Comparison of ENCODE assay signal across 19 mouse cellular contexts in genomic region chr1:136061790-136062141, GRCm38 (mm10). TPM values are rescaled to one million over a fixed set of nuclear protein-coding genes. Genes with fewer than 3 reads are reported as not detected.
DNase-seq lines count a peak whose midpoint lies in the region; ATAC-seq and TF ChIP-seq lines count a peak whose summit lies in the region.
"Had no signal": no experiment of that assay in that cellular context is flagged by ENCODE, and none has a peak within 500 bp of the region (broad histone marks: within the 10 kb centered on the region; RNA-seq: fewer than 3 reads in every experiment).

No protein-coding gene starts in this region.

- no peaks in the 10 kb centered on the region for H3K27me3 ChIP-seq in stomach, embryonic 14.5 days (ENCODE audit: control insufficient read depth, insufficient read depth, low read length)
- H3K27me3 ChIP-seq in stomach, postnatal 0 days (ENCODE audit: control insufficient read depth, insufficient read depth, low read length): no peaks in the 10 kb centered on the region
- no peaks in the 10 kb centered on the region for H3K27me3 ChIP-seq in hindbrain, embryonic 16.5 days (replicated peaks; ENCODE audit: control insufficient read depth, insufficient read depth, low read length)
- H3K27me3 ChIP-seq: limb, embryonic 15.5 days had no signal

- peak overlapping the region; percentile 94 for H3K27ac ChIP-seq in gastrocnemius, adult 2 months
- no peak overlapping the region for H3K27ac ChIP-seq in stomach, embryonic 14.5 days (ENCODE audit: low read length)
- no peak overlapping the region for H3K27ac ChIP-seq in stomach, postnatal 0 days (replicated peaks)
- no peak overlapping the region for H3K27ac ChIP-seq in hindbrain, embryonic 16.5 days (ENCODE audit: low read depth, low read length)
- H3K27ac ChIP-seq: heart, embryonic 15.5 days; limb, embryonic 15.5 days had no signal

- peak; percentile 11; the same call in 1 of the 2 replicates for ATAC-seq in stomach, embryonic 14.5 days (ENCODE audit: insufficient number of reproducible peaks, insufficient read depth, low FRiP score, low read depth)
- no peak for ATAC-seq in stomach, postnatal 0 days (ENCODE audit: low FRiP score, low TSS enrichment)
- peak; percentile 56 for ATAC-seq in hindbrain, embryonic 16.5 days

- H3K4me2 ChIP-seq in stomach, embryonic 14.5 days (replicated peaks; ENCODE audit: low read depth, low read length): no peak overlapping the region
- H3K4me2 ChIP-seq in stomach, postnatal 0 days (replicated peaks; ENCODE audit: low read depth): no peak overlapping the region
- no peak overlapping the region for H3K4me2 ChIP-seq in hindbrain, embryonic 16.5 days (ENCODE audit: low read length)
- H3K4me2 ChIP-seq: heart, embryonic 15.5 days; limb, embryonic 15.5 days had no signal

- DNase-seq in gastrocnemius, adult 2 months: no peak
- DNase-seq in gastrocnemius, adult 18-20 months (ENCODE audit: low spot score): no peak
- no peak for DNase-seq in stomach, postnatal 0 days (ENCODE audit: low spot score)
- no peak for DNase-seq in embryo, embryonic 9.5 days (ENCODE audit: extremely low spot score)
- DNase-seq in adrenal gland, postnatal 25 days: no peak

- intact Hi-C loops in gastrocnemius, adult 2 months (cut with DNase I): no loop called here

- H3K4me3 ChIP-seq in gastrocnemius, adult 2 months: peak overlapping the region; percentile 58
- H3K4me3 ChIP-seq in stomach, embryonic 14.5 days (ENCODE audit: low read depth, low read length): no peak overlapping the region
- no peak overlapping the region for H3K4me3 ChIP-seq in stomach, postnatal 0 days (ENCODE audit: low read depth, low read length)
- H3K4me3 ChIP-seq in hindbrain, embryonic 16.5 days (ENCODE audit: low read length): no peak overlapping the region
- H3K4me3 ChIP-seq: erythroblast, embryonic 14.5 days; heart, embryonic 15.5 days; limb, embryonic 15.5 days had no signal

- no peak for TF ChIP-seq CTCF in gastrocnemius, adult 2 months (IDR thresholded peaks at IDR 0.05)
- no peak for TF ChIP-seq CTCF in stomach, postnatal 0 days (IDR thresholded peaks at IDR 0.05; ENCODE audit: low read depth)

- WGBS in stomach, embryonic 14.5 days: 86% methylated on average over 7 of the region's 7 CpGs
- WGBS in stomach, postnatal 0 days: 77% methylated on average over 7 of the region's 7 CpGs
- WGBS in hindbrain, embryonic 16.5 days: 76% methylated on average over 7 of the region's 7 CpGs

- TF ChIP-seq EP300 in stomach, postnatal 0 days (optimal IDR thresholded peaks at IDR 0.05): no peak

- H3K36me3 ChIP-seq in stomach, embryonic 14.5 days (ENCODE audit: control insufficient read depth, insufficient read depth, low read length): no peaks in the 10 kb centered on the region
- H3K36me3 ChIP-seq in stomach, postnatal 0 days (ENCODE audit: control insufficient read depth, insufficient read depth, low read length): no peaks in the 10 kb centered on the region
- no peaks in the 10 kb centered on the region for H3K36me3 ChIP-seq in hindbrain, embryonic 16.5 days (ENCODE audit: control insufficient read depth, insufficient read depth, low read length)
- H3K36me3 ChIP-seq: heart, embryonic 15.5 days; limb, embryonic 15.5 days had no signal

- H3K4me1 ChIP-seq in stomach, embryonic 14.5 days (ENCODE audit: control insufficient read depth, insufficient read depth, low read length): no peaks in the 10 kb centered on the region
- no peaks in the 10 kb centered on the region for H3K4me1 ChIP-seq in stomach, postnatal 0 days (replicated peaks; ENCODE audit: control insufficient read depth, insufficient read depth)
- peaks cover 3% of the 10 kb centered on the region for H3K4me1 ChIP-seq in hindbrain, embryonic 16.5 days (ENCODE audit: control insufficient read depth, insufficient read depth, low read depth, low read length)
- H3K4me1 ChIP-seq: limb, embryonic 15.5 days had no signal

- H3K9me3 ChIP-seq in stomach, embryonic 14.5 days (ENCODE audit: control insufficient read depth, low read depth, low read length): no peaks in the 10 kb centered on the region
- no peaks in the 10 kb centered on the region for H3K9me3 ChIP-seq in stomach, postnatal 0 days (ENCODE audit: control insufficient read depth, low read length)
- no peaks in the 10 kb centered on the region for H3K9me3 ChIP-seq in hindbrain, embryonic 16.5 days (ENCODE audit: control insufficient read depth, low read length)
- H3K9me3 ChIP-seq: heart, embryonic 15.5 days; limb, embryonic 15.5 days had no signal

- no peak overlapping the region for H3K9ac ChIP-seq in stomach, embryonic 14.5 days (replicated peaks; ENCODE audit: low read depth, low read length)
- no peak overlapping the region for H3K9ac ChIP-seq in stomach, postnatal 0 days (ENCODE audit: low read length)
- H3K9ac ChIP-seq in hindbrain, embryonic 16.5 days (ENCODE audit: low read depth, low read length): no peak overlapping the region
- H3K9ac ChIP-seq: heart, embryonic 15.5 days; limb, embryonic 15.5 days had no signal

RNA-seq across cellular contexts. Expression of gene Cacna1s, which starts 9.2 kb away (rescaled TPM):
- 100 to 1,000 TPM; 779 to 840 TPM for total RNA-seq in gastrocnemius, adult 2 months (2021)
- 1,000 to 10,000 TPM in 1 of 2 experiments, 100 to 1,000 TPM in 1; 824 to 1,030 TPM for total RNA-seq in gastrocnemius, adult 18-20 months (2021)
- polyA plus RNA-seq in stomach, embryonic 14.5 days (2014; fragmentation: Nextera tagmentation; extraction: Ambion mirVana): not detected in 2 replicates
- 0.18 TPM in 1 of 2 replicates, not detected in the other for polyA plus RNA-seq in stomach, postnatal 0 days (2015; fragmentation: Nextera tagmentation; extraction: Ambion mirVana)
- 0.45 and 0.66 TPM in 2 replicates for polyA plus RNA-seq in hindbrain, embryonic 16.5 days (2015; fragmentation: Nextera tagmentation; extraction: Ambion mirVana)
- total RNA-seq in adrenal gland, postnatal 25 days (2021): 0.21 and 0.52 TPM in 2 replicates
- total RNA-seq: megakaryocyte-erythroid progenitor cell, adult 5-6 weeks had no signal
- polyA plus RNA-seq: erythroblast, embryonic 14.5 days had no signal

RNA-seq across cellular contexts. Expression of gene Ascl5, which starts 11.2 kb away (rescaled TPM):
- not detected for total RNA-seq in gastrocnemius, adult 2 months (2021)
- total RNA-seq in gastrocnemius, adult 18-20 months (2021): not detected
- 0.97 and 1.2 TPM in 2 replicates for polyA plus RNA-seq in stomach, embryonic 14.5 days (2014; fragmentation: Nextera tagmentation; extraction: Ambion mirVana)
- 0.18 TPM in 1 of 2 replicates, not detected in the other for polyA plus RNA-seq in stomach, postnatal 0 days (2015; fragmentation: Nextera tagmentation; extraction: Ambion mirVana)
- not detected in 2 replicates for polyA plus RNA-seq in hindbrain, embryonic 16.5 days (2015; fragmentation: Nextera tagmentation; extraction: Ambion mirVana)
- not detected in 2 replicates for total RNA-seq in adrenal gland, postnatal 25 days (2021)
- total RNA-seq: adrenal gland, postnatal 4 days; ES-E14; gastrocnemius, postnatal 10 days; heart, adult 18-20 months; hematopoietic stem cell, adult 5-6 weeks; megakaryocyte-erythroid progenitor cell, adult 5-6 weeks had no signal
- polyA plus RNA-seq: heart, embryonic 15.5 days; kidney, adult 2 months; limb, embryonic 15.5 days; liver, embryonic 16.5 days; thymus, adult 2 months had no signal

RNA-seq across cellular contexts. Expression of gene Tmem9, which starts 53.8 kb away (rescaled TPM):
- total RNA-seq in gastrocnemius, adult 2 months (2021): 1 to 10 TPM; 5.2 to 9.9 TPM
- total RNA-seq in gastrocnemius, adult 18-20 months (2021): 1 to 10 TPM; 5.9 to 7.0 TPM
- polyA plus RNA-seq in stomach, embryonic 14.5 days (2014; fragmentation: Nextera tagmentation; extraction: Ambion mirVana): 127 and 136 TPM in 2 replicates
- 65.9 and 66.1 TPM in 2 replicates for polyA plus RNA-seq in stomach, postnatal 0 days (2015; fragmentation: Nextera tagmentation; extraction: Ambion mirVana)
- 188 and 207 TPM in 2 replicates for polyA plus RNA-seq in hindbrain, embryonic 16.5 days (2015; fragmentation: Nextera tagmentation; extraction: Ambion mirVana)
- total RNA-seq in adrenal gland, postnatal 25 days (2021): 33.5 and 41.0 TPM in 2 replicates

RNA-seq across cellular contexts. Expression of gene Igfn1, which starts 55.6 kb away (rescaled TPM):
- total RNA-seq in gastrocnemius, adult 2 months (2021): 10 to 100 TPM; 21.8 to 52.3 TPM
- total RNA-seq in gastrocnemius, adult 18-20 months (2021): 10 to 100 TPM; 32.4 to 62.9 TPM
- 0.13 and 0.19 TPM in 2 replicates for polyA plus RNA-seq in stomach, embryonic 14.5 days (2014; fragmentation: Nextera tagmentation; extraction: Ambion mirVana)
- polyA plus RNA-seq in stomach, postnatal 0 days (2015; fragmentation: Nextera tagmentation; extraction: Ambion mirVana): 0.02 and 0.04 TPM in 2 replicates
- 0.05 TPM in 1 of 2 replicates, not detected in the other for polyA plus RNA-seq in hindbrain, embryonic 16.5 days (2015; fragmentation: Nextera tagmentation; extraction: Ambion mirVana)
- 0.18 TPM in 1 of 2 replicates, not detected in the other for total RNA-seq in adrenal gland, postnatal 25 days (2021)
- total RNA-seq: hematopoietic stem cell, adult 5-6 weeks; megakaryocyte-erythroid progenitor cell, adult 5-6 weeks had no signal
- polyA plus RNA-seq: erythroblast, embryonic 14.5 days; heart, embryonic 15.5 days; liver, embryonic 16.5 days had no signal

Comparison
In these comparisons a context has a peak if more than half of its experiments do, and no peak if none do; other contexts are left out.
1. RNA of gene Cacna1s, which starts 9.2 kb away (total RNA-seq): 824 to 1,030 TPM in gastrocnemius, adult 18-20 months and 779 to 840 TPM in gastrocnemius, adult 2 months; 0.21 to 0.52 TPM in adrenal gland, postnatal 25 days; every median in the first group is over 100 times any median in the second.